Mouse (Mus musculus): ENCODE measurements around the gene Slc39a9. TPM values are rescaled to one million over a fixed set of nuclear protein-coding genes. Genes with fewer than 3 reads are reported as not detected.
A peak's percentile ranks its signal among the peaks of the same experiment; 100 is the strongest.

The Slc39a9 gene
- 10 to 100 TPM; 50.0 to 60.0 (median 55.6) TPM for total RNA-seq (2022)

- DNase-seq = peak; percentile 92
These were observed at the start of gene Slc39a9, which contains the start of gene Erh for GRCm38 (mm10) chr12:80643693-80644505. Slc39a9 (plus strand) TSS chr12:80643883. Erh (minus strand) TSS chr12:80644341.

- no peak for DNase-seq
These were observed 49.5 kb upstream of the Slc39a9 start for GRCm38 (mm10) chr12:80594141-80594540.

GRCm38 (mm10) chr12:80594781-80595180, 48.9 kb upstream of the Slc39a9 start:
- DNase-seq = no peak

GRCm38 (mm10) chr12:80595566-80595965, 48.1 kb upstream of the Slc39a9 start:
- DNase-seq = no peak

- DNase-seq = no peak
These were observed 47.7 kb upstream of the Slc39a9 start for GRCm38 (mm10) chr12:80595968-80596367.

GRCm38 (mm10) chr12:80598236-80598635, 45.4 kb upstream of the Slc39a9 start:
- DNase-seq = no peak

- no peak for DNase-seq
These were observed 44.9 kb upstream of the Slc39a9 start for GRCm38 (mm10) chr12:80598756-80599155.

- no peak for DNase-seq
These were observed 42.0 kb upstream of the Slc39a9 start for GRCm38 (mm10) chr12:80601597-80602269.

GRCm38 (mm10) chr12:80602432-80602831, 41.3 kb upstream of the Slc39a9 start:
- DNase-seq = no peak

GRCm38 (mm10) chr12:80603566-80603965, 40.1 kb upstream of the Slc39a9 start:
- DNase-seq = no peak

- DNase-seq = no peak
These were observed 39.5 kb upstream of the Slc39a9 start for GRCm38 (mm10) chr12:80604218-80604617.

- DNase-seq = no peak
These were observed 35.1 kb upstream of the Slc39a9 start for GRCm38 (mm10) chr12:80608576-80608975.

- no peak for DNase-seq
These were observed 33.8 kb upstream of the Slc39a9 start for GRCm38 (mm10) chr12:80609928-80610327.

- no peak for DNase-seq
These were observed 31.4 kb upstream of the Slc39a9 start for GRCm38 (mm10) chr12:80612113-80612791.

- no peak for DNase-seq
These were observed 28.1 kb upstream of the Slc39a9 start for GRCm38 (mm10) chr12:80615371-80616257.

- DNase-seq = no peak
These were observed 23.2 kb upstream of the Slc39a9 start for GRCm38 (mm10) chr12:80620501-80620900.

- no peak for DNase-seq
These were observed 11.9 kb upstream of the Slc39a9 start for GRCm38 (mm10) chr12:80631790-80632189.

GRCm38 (mm10) chr12:80642725-80643692, 674 bp upstream of the Slc39a9 start:
- DNase-seq = peak; percentile 35

GRCm38 (mm10) chr12:80644506-80644868, 804 bp downstream of the Slc39a9 start:
- peak; percentile 4 for DNase-seq

- DNase-seq = no peak
These were observed 2.7 kb downstream of the Slc39a9 start for GRCm38 (mm10) chr12:80646377-80646776.
